Mouse (Mus musculus) leukemia stem cell, adult 10-12 weeks (primary cell): ENCODE results near the gene Skp2. TPM values are rescaled to one million over a fixed set of nuclear protein-coding genes. Genes with fewer than 3 reads are reported as not detected.

Experiments used
- polyA plus RNA-seq: library from polyadenylated mRNA; stranded (reverse); fragments of >175 nt; gene quantifications from 2 replicates; pipeline ENCODE4 v1.2.3, GENCODE M21; 2012; ENCODE audit warnings: low replicate concordance

Skp2 gene
- polyA plus RNA-seq: 2.5 and 6.7 TPM in 2 replicates

DNA sequence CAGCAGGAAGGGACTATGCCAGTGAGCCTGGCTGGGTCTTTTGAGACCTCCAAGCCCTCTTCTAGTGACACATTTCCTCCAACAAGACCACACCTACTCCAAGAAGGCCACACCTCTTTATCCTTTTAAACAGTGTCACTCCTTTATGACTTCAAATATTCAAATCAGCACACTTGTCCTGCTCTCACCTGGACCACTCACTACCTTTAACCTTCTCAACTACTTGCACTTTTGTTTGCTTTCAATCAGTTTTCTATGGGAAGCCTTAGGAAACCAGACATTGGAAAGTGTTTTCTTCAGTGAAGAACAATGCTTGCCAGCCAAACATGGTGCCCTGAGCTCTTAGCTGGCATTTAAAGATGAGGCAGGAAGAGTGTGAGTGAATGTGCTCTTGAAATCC, at the start of gene Skp2:
Gene Skp2, minus strand, starts transcription at position 101 of the 400 bp plus-strand sequence.

DNA sequence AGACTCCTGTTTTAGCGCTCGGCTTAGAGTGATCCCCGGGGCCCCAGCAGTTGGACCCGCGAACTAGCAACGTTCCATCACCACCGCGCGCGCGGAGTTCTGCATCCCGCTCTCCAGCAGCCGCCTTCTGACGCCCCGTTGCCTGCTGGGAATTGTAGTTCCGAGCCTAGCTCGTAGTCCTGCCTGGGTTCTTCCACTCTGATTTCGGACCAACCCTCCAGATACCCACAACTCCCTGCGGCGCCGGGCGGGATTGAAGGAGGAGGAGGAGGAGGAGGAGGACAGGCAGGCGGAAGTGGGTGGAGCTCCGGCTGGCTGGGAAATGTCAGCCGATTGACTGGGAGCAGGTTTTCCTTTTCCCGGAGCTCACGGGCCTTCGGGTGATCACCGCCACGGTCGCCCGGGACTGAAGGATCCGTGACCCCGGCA, 15.0 kb downstream of the Skp2 start, which contains the start of gene Lmbrd2:
Gene Lmbrd2, plus strand, starts transcription at position 299 of the 429 bp plus-strand sequence.

DNA sequence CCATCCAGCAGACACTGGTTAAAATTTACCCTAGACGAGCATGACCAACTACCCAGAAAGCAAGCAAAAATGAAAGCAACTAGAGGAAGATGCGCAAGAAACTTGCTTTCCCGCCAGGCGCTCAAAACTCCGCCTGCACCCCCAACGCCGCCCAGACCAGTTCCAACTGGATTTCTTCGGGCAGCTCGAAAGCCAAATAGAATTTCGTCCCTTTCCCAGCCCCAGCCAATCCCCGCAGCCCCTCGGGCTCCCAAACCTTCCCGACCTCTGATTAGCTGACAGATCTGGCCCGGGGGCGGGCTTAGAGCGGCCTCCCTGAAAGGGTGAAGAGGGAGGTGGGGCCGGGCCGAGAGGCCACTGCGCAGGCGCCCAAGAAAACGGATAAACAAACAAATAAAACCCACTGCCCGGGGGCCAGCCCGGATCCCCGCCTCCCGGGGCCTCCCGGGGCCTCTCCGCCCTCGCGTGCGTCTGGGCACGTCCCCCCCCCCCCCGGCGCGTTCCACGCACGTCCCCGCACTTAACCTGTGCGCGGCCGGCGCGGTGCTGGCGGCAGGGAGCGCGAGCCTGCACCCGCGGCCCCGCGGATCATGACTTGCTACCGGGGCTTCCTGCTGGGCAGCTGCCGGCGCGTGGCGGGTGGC, 84.2 kb downstream of the Skp2 start, which contains the start of gene Nadk2:
Gene Nadk2, plus strand, starts transcription at position 349 of the 644 bp plus-strand sequence.

Other genes with a start within 250 kb of the Skp2 start
- gene Ranbp3l, start 187.5 kb downstream of the Skp2 start, polyA plus RNA-seq: 0.30 TPM in 1 of 2 replicates, not detected in the other
- 26.1 and 26.9 TPM in 2 replicates for gene Nadk2, start 84.2 kb downstream of the Skp2 start, polyA plus RNA-seq
- 0.59 and 0.99 TPM in 2 replicates for gene Lmbrd2, start 14.9 kb downstream of the Skp2 start, polyA plus RNA-seq
- gene Ugt3a1, start 121.5 kb upstream of the Skp2 start, polyA plus RNA-seq: not detected in 2 replicates
- gene Ugt3a2, start 180.1 kb upstream of the Skp2 start, polyA plus RNA-seq: not detected in 2 replicates